In genomic region chr15:80799634-80800137, GRCm38 (mm10) we compare ENCODE assay signal across 8 mouse cellular contexts.
DNase-seq lines count a peak whose midpoint lies in the region; ATAC-seq and TF ChIP-seq lines count a peak whose summit lies in the region.

No protein-coding gene starts in this region.

- H3K4me2 ChIP-seq in kidney, embryonic 16.5 days (replicated peaks; ENCODE audit: low read depth, low read length), result peak overlapping the region; percentile 74

- peak overlapping the region; percentile 68 for H3K4me3 ChIP-seq in G1E (ENCODE audit: low read depth, low read length)
- H3K4me3 ChIP-seq in heart, adult 2 months, result peak overlapping the region; percentile 76
- H3K4me3 ChIP-seq in kidney, embryonic 16.5 days (ENCODE audit: low read length), result peak overlapping the region; percentile 71
- peak overlapping the region; percentile 78 for H3K4me3 ChIP-seq in lung, adult 2 months (replicated peaks; ENCODE audit: extremely low read depth, low read depth, low read length)

- under 1% methylated on average over 10 of the region's 10 CpGs for WGBS in heart, adult 2 months
- WGBS in kidney, embryonic 16.5 days, result 0% methylated on average over 10 of the region's 10 CpGs
- 1% methylated on average over 10 of the region's 10 CpGs for WGBS in lung, adult 2 months

- DNase-seq in 3T3-L1 (ENCODE audit: low read depth, low spot score) (peak; percentile 76), G1E (ENCODE audit: low spot score) (no peak)
- peak; percentile 53 to 70 for DNase-seq in cerebellum, postnatal 25 days
- peak; percentile 43 to 49 for DNase-seq in heart, adult 2 months
- no peak for DNase-seq in lung, adult 2 months
- DNase-seq in retina, embryonic 14.5 days (ENCODE audit: low spot score), result peak; percentile 74
- no peak for DNase-seq in gastrocnemius, postnatal 10 days

- H3K27ac ChIP-seq in heart, adult 2 months, result peak overlapping the region; percentile 88
- peak overlapping the region; percentile 92 for H3K27ac ChIP-seq in kidney, embryonic 16.5 days (ENCODE audit: low read length)

- no peaks in the 10 kb centered on the region for H3K27me3 ChIP-seq in G1E (ENCODE audit: insufficient read depth, low read length)
- H3K27me3 ChIP-seq in heart, adult 2 months (ENCODE audit: control insufficient read depth, insufficient read depth, low read length), result no peaks in the 10 kb centered on the region
- H3K27me3 ChIP-seq in kidney, embryonic 16.5 days (ENCODE audit: insufficient read depth, low read length), result no peaks in the 10 kb centered on the region

- TF ChIP-seq EP300 in heart, adult 2 months (IDR thresholded peaks at IDR 0.05; ENCODE audit: insufficient read depth, low read depth, low read length), result no peak

- peak overlapping the region; percentile 58 for H3K9ac ChIP-seq in heart, adult 2 months (ENCODE audit: low read depth, low read length)
- H3K9ac ChIP-seq in kidney, embryonic 16.5 days (replicated peaks; ENCODE audit: low read length), result peak overlapping the region; percentile 83

- H3K9me3 ChIP-seq in G1E (replicated peaks), result no peaks in the 10 kb centered on the region
- no peaks in the 10 kb centered on the region for H3K9me3 ChIP-seq in kidney, embryonic 16.5 days (ENCODE audit: low read length)

- intact Hi-C loops in heart, adult 2 months (cut with DNase I), result loop anchor here (5.0 to 10.0 kb wide), 5 partner anchors 38 to 535 kb away; partner anchors contain the start of genes Adsl and Rps19bp1

- no peak for TF ChIP-seq CTCF in G1E (IDR thresholded peaks at IDR 0.05; ENCODE audit: low read depth, low read length)
- no peak for TF ChIP-seq CTCF in heart, adult 2 months (IDR thresholded peaks at IDR 0.05)
- TF ChIP-seq CTCF in lung, adult 2 months (IDR thresholded peaks at IDR 0.05; ENCODE audit: insufficient read depth, low read length), result no peak

- ATAC-seq in G1E (ENCODE audit: extremely low read depth, insufficient number of reproducible peaks, low FRiP score, poor library complexity, severe bottlenecking), result no peak
- peak; percentile 55; the same call in 1 of the 2 replicates for ATAC-seq in kidney, embryonic 16.5 days (ENCODE audit: low FRiP score, low TSS enrichment)

- H3K36me3 ChIP-seq in G1E (replicated peaks), result peaks cover 7% of the 10 kb centered on the region
- H3K36me3 ChIP-seq in heart, adult 2 months (ENCODE audit: control insufficient read depth, insufficient read depth, low read length), result peaks cover 11% of the 10 kb centered on the region
- H3K36me3 ChIP-seq in kidney, embryonic 16.5 days (ENCODE audit: insufficient read depth, low read length), result no peaks in the 10 kb centered on the region

- TF ChIP-seq POLR2A in heart, adult 2 months (IDR thresholded peaks at IDR 0.05; ENCODE audit: insufficient read depth, low read depth, low read length), result no peak
- TF ChIP-seq POLR2A in lung, adult 2 months (IDR thresholded peaks at IDR 0.05; ENCODE audit: borderline replicate concordance, extremely low read depth, low read depth, low read length), result no peak

- H3K4me1 ChIP-seq in G1E (ENCODE audit: insufficient read depth, low read depth, low read length), result peaks cover 46% of the 10 kb centered on the region
- H3K4me1 ChIP-seq in heart, adult 2 months (ENCODE audit: control insufficient read depth, insufficient read depth, low read length), result peaks cover 9% of the 10 kb centered on the region
- peaks cover 32% of the 10 kb centered on the region for H3K4me1 ChIP-seq in kidney, embryonic 16.5 days (ENCODE audit: insufficient read depth, low read length)
- H3K4me1 ChIP-seq in lung, adult 2 months (ENCODE audit: control insufficient read depth, insufficient read depth, low read length), result peaks cover 22% of the 10 kb centered on the region

- H3K79me2 ChIP-seq in heart, adult 2 months (replicated peaks; ENCODE audit: control insufficient read depth, insufficient read depth, low read length), result peaks cover 4% of the 10 kb centered on the region

Comparison
In these comparisons a context has a peak if more than half of its experiments do, and no peak if none do; other contexts are left out.
1. DNase-seq: peak in 3T3-L1 (single experiment), cerebellum, postnatal 25 days (2 of 2), heart, adult 2 months (2 of 2) and retina, embryonic 14.5 days (single experiment); none in G1E (single experiment), lung, adult 2 months (single experiment) and gastrocnemius, postnatal 10 days (single experiment).
2. Peak in every context shown above with its lines, with median percentiles within 50 percentile points of each other: H3K4me3 ChIP-seq.